Mouse (Mus musculus) neural tube, embryonic 13.5 days (tissue): ENCODE measurements around the gene Hoxc4. TPM values are rescaled to one million over a fixed set of nuclear protein-coding genes. Genes with fewer than 3 reads are reported as not detected.
A peak's percentile ranks its signal among the peaks of the same experiment; 100 is the strongest.

ENCODE experiments used
- ATAC-seq: fragments of 200-750 bp; cut with Nextera tagmentation; 2 replicates; pipeline ENCODE4 v1.8.0; 2017; ENCODE audit warnings: low read depth, mild to moderate bottlenecking, moderate TSS enrichment, moderate library complexity
- H3K27ac ChIP-seq: fragments of 300-500 bp; sonication (generic); replicated peaks from 2 replicates; pipeline ENCODE4 v1.5.1; 2015; ENCODE audit warnings: moderate library complexity, mild to moderate bottlenecking, inconsistent platforms
- H3K27me3 ChIP-seq: fragments of 300-500 bp; sonication (generic); 2 replicates; pipeline ENCODE4 v1.6.1; 2015; ENCODE audit warnings: mild to moderate bottlenecking, inconsistent platforms
- H3K36me3 ChIP-seq: fragments of 300-500 bp; sonication (generic); 2 replicates; pipeline ENCODE4 v1.6.1; 2015; ENCODE audit warnings: mild to moderate bottlenecking, inconsistent platforms
- H3K4me1 ChIP-seq: fragments of 300-500 bp; sonication (generic); replicated peaks from 2 replicates; pipeline ENCODE4 v1.6.1; 2015; ENCODE audit warnings: inconsistent platforms
- H3K4me2 ChIP-seq: fragments of 300-500 bp; sonication (generic); 2 replicates; pipeline ENCODE4 v1.6.1; 2015; ENCODE audit warnings: inconsistent platforms, mild to moderate bottlenecking, moderate library complexity
- H3K4me3 ChIP-seq: fragments of 300-500 bp; sonication (generic); 2 replicates; pipeline ENCODE4 v1.5.1; 2015; ENCODE audit warnings: mild to moderate bottlenecking, inconsistent platforms
- H3K9ac ChIP-seq: fragments of 300-500 bp; sonication (generic); 2 replicates; pipeline ENCODE4 v1.6.1; 2015; ENCODE audit warnings: moderate library complexity, mild to moderate bottlenecking, inconsistent platforms
- H3K9me3 ChIP-seq: fragments of 300-500 bp; sonication (generic); 2 replicates; pipeline ENCODE4 v1.6.1; 2016; ENCODE audit warnings: inconsistent platforms
- whole genome bisulfite sequencing: fragments of 180-500 bp; shearing (Covaris S2); methylation state at CpG from one replicate; pipeline ENCODE4 v1.1.7; 2015; 5-methylcytosine and 5-hydroxymethylcytosine counted together
- polyA plus RNA-seq: library from polyadenylated mRNA; unstranded; fragments of >200 nt; fragmentation: Nextera tagmentation; extraction: Ambion mirVana; gene quantifications from 2 replicates; pipeline ENCODE4 v1.2.1, GENCODE M21; 2015

The Hoxc4 gene
- polyA plus RNA-seq, result 40.2 and 49.9 TPM in 2 replicates

DNA sequence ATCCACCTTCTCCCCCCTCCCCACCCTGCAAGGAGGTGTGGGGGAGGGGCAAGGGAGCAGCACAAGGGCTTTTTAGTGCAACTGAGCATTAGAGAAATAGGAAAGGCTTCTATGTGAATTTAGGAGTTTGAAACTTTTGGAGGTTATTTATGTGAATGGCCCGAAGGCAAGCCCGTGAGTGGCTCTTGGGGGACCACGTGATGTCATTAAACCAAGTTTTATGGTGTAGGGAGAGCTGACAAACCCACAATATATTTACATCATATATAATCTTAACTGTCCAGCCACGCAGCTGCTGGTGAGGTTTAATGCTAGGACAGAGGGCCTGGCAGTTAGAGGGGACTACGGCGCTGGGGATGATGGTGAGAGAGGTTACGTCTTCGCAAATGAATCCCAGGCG, at the start of gene Hoxc4:
TSS of gene Hoxc4 (plus strand) at position 299 of the 400 bp plus-strand sequence.
- Histone ChIP-seq H3K36me3 (0 out of 2 replicates have a peak, but pooled peaks cover 4% of the 10 kb centered on the region), H3K4me3 (peak within 1 kb of the TSS; percentile 24), H3K9me3 (no peaks in the 10 kb centered on the region), H3K4me2 (peak within 1 kb of the TSS; percentile 91), H3K27me3 (peaks cover 6% of the 10 kb centered on the region; the same call in 1 of the 2 replicates), H3K9ac (peak within 1 kb of the TSS; percentile 82), H3K4me1 (peaks cover 100% of the 10 kb centered on the region), H3K27ac (peak within 1 kb of the TSS; percentile 96)
- no peak for ATAC-seq
- 13% methylated on average over 9 of the region's 9 CpGs for WGBS

DNA sequence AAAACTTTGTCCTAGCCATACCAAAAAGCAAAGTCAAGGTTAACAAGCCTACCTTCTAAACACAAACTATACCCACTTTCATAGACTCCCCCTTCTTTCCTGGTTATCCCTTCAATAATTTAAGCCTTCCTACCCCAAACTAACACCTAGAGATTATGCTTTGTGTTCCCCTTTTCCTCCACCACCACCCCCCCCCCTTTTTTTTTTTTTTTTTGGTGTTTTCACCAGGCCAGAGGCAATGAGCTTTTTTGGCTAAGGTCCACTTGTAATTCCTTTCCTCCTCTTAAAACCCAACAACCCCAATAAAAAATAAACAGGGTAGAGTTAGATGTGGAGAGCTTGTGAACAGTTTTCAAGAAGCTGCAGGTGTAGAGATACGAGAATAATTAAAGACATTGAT, 49.4 kb upstream of the Hoxc4 start:
- H3K4me2 ChIP-seq, result peak overlapping the region; percentile 91
- H3K4me3 ChIP-seq, result peak overlapping the region; percentile 90
- no peaks in the 10 kb centered on the region for H3K36me3 ChIP-seq
- peaks cover 80% of the 10 kb centered on the region for H3K27me3 ChIP-seq
- no peak overlapping the region for H3K27ac ChIP-seq
- H3K4me1 ChIP-seq, result peaks cover 39% of the 10 kb centered on the region
- H3K9me3 ChIP-seq, result no peaks in the 10 kb centered on the region
- peak overlapping the region; percentile 100 for H3K9ac ChIP-seq
- no peak for ATAC-seq
- 31% methylated on average over 1 of the region's 1 CpGs for WGBS

DNA sequence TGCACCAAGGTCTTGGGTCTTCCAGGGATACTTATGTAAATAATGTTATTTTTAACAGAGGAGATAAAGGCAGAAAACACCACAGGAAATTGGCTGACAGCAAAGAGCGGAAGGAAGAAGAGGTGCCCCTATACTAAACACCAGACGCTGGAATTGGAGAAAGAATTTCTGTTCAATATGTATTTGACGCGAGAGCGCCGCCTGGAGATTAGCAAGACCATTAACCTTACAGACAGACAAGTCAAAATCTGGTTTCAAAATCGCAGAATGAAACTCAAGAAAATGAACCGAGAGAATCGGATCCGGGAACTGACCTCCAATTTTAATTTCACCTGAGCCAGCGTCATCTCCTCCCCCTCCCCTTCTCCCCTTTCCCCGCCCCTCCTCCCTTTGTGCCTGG, 48.0 kb upstream of the Hoxc4 start:
- peak overlapping the region; percentile 99 for H3K27ac ChIP-seq
- H3K9ac ChIP-seq, result peak overlapping the region; percentile 100
- no peaks in the 10 kb centered on the region for H3K36me3 ChIP-seq
- ATAC-seq, result no peak
- H3K4me2 ChIP-seq, result peak overlapping the region; percentile 91
- H3K27me3 ChIP-seq, result peaks cover 66% of the 10 kb centered on the region
- WGBS, result 1% methylated on average over 12 of the region's 12 CpGs
- peaks cover 45% of the 10 kb centered on the region for H3K4me1 ChIP-seq
- H3K9me3 ChIP-seq, result no peaks in the 10 kb centered on the region
- peak overlapping the region; percentile 90 for H3K4me3 ChIP-seq

DNA sequence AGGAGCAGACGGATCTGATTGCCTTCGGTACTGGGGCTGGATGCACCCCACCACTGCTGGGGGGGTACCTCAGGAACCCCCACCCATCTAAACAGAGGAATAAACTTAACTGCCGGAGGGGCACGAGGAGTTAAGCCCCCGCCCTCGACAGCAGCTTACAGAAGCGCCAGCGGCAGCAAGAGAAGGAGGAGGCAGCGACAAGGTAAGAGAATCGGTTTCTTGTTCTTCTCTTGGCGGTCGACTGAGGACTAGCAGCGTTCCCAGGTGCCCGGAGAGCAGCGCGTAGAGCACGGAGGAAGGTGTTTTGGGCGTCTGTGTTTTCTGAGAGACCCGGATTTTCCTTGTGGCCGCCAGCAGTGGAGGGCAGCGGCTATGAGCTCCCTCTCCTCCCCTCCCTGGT, 46.5 kb upstream of the Hoxc4 start:
- peaks cover 39% of the 10 kb centered on the region for H3K4me1 ChIP-seq
- H3K4me3 ChIP-seq, result peak overlapping the region; percentile 90
- H3K36me3 ChIP-seq, result no peaks in the 10 kb centered on the region
- peak overlapping the region; percentile 100 for H3K9ac ChIP-seq
- H3K9me3 ChIP-seq, result no peaks in the 10 kb centered on the region
- H3K4me2 ChIP-seq, result peak overlapping the region; percentile 91
- WGBS, result under 1% methylated on average over 21 of the region's 21 CpGs
- peak overlapping the region; percentile 99 for H3K27ac ChIP-seq
- H3K27me3 ChIP-seq, result peaks cover 51% of the 10 kb centered on the region
- ATAC-seq, result no peak

DNA sequence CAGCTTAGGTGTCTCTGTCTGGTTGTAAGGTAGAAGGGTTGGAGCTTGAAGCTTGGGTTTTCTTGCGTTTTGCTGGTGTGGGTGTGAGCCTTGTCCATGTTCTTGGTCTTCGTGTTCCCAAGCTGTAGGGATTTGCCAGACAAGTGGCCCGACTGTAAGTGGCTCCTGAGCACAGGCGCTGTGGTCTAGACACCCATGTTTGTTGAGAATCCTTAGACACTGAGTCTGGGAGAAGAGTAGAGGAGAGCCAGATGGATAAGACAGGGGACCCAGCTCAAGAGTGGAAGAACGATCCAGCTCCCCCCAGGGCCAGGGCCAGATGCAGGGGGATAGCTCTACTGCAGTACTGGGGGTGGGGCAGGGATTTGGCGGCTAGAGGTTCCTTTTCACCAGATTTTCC, 46.0 kb upstream of the Hoxc4 start:
- H3K27me3 ChIP-seq, result peaks cover 50% of the 10 kb centered on the region
- H3K9me3 ChIP-seq, result no peaks in the 10 kb centered on the region
- H3K4me3 ChIP-seq, result peak overlapping the region; percentile 90
- 1% methylated on average over 6 of the region's 6 CpGs for WGBS
- peak overlapping the region; percentile 99 for H3K27ac ChIP-seq
- ATAC-seq, result no peak
- peaks cover 41% of the 10 kb centered on the region for H3K4me1 ChIP-seq
- peak overlapping the region; percentile 100 for H3K9ac ChIP-seq
- H3K4me2 ChIP-seq, result peak overlapping the region; percentile 91
- no peaks in the 10 kb centered on the region for H3K36me3 ChIP-seq

DNA sequence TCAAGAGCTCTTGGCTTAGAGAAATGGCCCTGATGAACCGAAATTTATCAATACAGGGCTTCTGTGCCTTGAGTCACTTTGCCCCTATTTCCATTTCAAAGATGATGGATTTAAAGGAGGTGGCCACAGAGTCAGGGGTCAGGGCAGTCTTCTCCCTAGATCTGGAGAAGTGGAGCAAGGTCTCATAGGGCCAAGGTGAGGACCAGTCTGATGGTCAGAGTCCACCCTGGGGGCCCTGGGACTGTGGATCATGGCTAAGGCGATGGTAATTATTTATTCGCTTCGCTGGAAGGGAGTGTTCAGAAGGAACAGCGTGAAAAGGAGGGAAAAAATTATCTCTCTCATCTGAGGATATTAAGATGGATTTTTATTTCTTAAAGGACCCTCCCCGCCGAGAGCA, 43.7 kb upstream of the Hoxc4 start:
- Histone ChIP-seq H3K9me3 (no peaks in the 10 kb centered on the region), H3K4me3 (peak overlapping the region; percentile 90), H3K36me3 (no peaks in the 10 kb centered on the region), H3K4me2 (peak overlapping the region; percentile 91), H3K27ac (peak overlapping the region; percentile 99), H3K9ac (peak overlapping the region; percentile 100), H3K27me3 (peaks cover 44% of the 10 kb centered on the region), H3K4me1 (peaks cover 60% of the 10 kb centered on the region)
- ATAC-seq, result no peak
- WGBS, result under 1% methylated on average over 7 of the region's 7 CpGs

DNA sequence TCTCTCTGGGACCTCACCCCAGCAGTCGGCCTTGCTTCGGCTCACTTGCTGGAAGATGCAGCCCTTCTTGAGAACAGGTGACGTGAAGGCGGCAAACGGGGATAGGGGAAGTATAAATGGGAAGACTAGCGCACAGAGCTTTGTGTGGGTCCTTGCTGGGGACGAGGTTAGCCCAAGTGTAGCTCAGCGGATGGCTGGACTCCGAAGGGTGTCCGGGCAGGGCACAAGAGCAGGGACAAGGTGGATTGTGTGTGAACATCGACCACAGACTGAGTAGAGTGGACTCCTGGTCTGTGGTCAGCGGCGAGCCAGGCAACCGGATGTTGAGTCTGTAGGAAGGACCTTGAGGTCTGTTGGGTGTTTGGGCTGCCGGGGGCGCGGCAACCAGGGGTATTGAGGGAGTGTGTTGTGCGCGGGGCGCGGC, 43.0 kb upstream of the Hoxc4 start:
- Histone ChIP-seq H3K27ac (peak overlapping the region; percentile 99), H3K9ac (peak overlapping the region; percentile 100), H3K4me2 (peak overlapping the region; percentile 91), H3K36me3 (no peaks in the 10 kb centered on the region), H3K4me1 (peaks cover 55% of the 10 kb centered on the region), H3K27me3 (peaks cover 39% of the 10 kb centered on the region), H3K4me3 (peak overlapping the region; percentile 90), H3K9me3 (no peaks in the 10 kb centered on the region)
- under 1% methylated on average over 21 of the region's 21 CpGs for WGBS
- ATAC-seq, result no peak

DNA sequence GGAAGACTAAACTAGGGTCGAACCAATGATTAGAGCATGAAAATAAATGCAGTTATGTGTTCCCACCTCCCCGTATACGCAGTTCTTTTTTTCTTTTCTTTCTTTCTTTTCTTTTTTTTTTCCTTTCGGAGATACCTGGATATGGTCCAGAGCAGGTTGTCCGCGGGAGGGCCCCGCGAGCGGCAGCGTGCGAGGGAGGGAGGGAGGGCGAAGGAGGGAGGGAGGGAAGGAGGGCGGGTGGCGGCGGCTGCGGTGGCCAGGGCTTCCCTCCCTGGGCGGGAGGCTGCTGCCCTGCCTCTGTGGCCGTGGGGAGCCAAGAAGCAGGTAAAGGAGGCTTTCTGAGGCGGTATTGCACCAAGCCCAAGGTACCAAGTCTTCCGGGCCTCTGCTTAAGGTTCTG, 42.6 kb upstream of the Hoxc4 start, which contains the start of gene Hoxc9:
TSS of gene Hoxc9 (plus strand) at position 269 of the 400 bp plus-strand sequence.
- Histone ChIP-seq H3K4me1 (peaks cover 51% of the 10 kb centered on the region), H3K27me3 (peaks cover 35% of the 10 kb centered on the region), H3K4me3 (peak within 1 kb of the TSS; percentile 90), H3K4me2 (peak within 1 kb of the TSS; percentile 91), H3K9me3 (no peaks in the 10 kb centered on the region), H3K9ac (peak within 1 kb of the TSS; percentile 100), H3K27ac (peak within 1 kb of the TSS; percentile 99), H3K36me3 (no peaks in the 10 kb centered on the region)
- no peak for ATAC-seq
- WGBS, result 2% methylated on average over 7 of the region's 20 CpGs

DNA sequence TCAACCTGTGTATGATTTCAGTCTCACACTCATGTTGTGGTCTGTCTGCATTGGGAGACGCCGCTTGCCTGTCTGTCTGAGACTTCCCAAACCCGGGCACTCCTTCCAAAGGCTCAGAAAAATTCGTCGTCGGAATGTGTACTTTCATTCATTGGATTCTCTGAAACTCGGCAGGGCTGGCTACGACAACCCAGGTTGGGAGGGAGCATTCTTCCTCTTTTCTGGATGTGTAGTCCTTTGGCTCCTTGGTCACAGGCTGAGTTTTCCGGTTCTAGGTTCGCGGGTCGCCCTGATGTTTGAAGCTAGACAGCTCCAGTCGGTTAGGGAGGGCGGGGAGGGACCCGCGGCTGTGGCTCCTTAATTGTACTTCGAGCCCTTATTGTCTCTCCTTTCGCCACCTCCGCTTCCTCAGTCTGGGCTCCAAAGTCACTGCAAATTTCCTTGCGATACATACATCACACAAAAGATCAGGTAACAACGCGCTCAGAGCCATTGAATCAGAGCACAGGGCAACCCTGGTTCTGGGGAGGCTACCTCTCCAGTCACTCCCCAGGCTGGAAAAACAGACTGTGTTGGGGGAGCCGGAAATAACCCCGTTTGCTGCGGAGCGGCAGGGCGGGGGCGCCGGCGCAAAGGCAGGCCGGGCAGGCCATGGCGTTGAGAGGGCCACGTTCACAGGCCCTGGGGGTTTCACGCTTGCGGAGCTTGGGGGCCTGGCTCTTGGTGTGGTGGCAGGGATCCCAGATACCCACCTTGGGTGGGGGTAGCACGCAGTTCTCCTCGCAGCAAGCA, 41.9 kb upstream of the Hoxc4 start:
- ATAC-seq, result no peak
- Histone ChIP-seq H3K27me3 (peaks cover 31% of the 10 kb centered on the region), H3K4me2 (peak overlapping the region; percentile 91), H3K27ac (peak overlapping the region; percentile 99), H3K9me3 (no peaks in the 10 kb centered on the region), H3K4me1 (peaks cover 47% of the 10 kb centered on the region), H3K4me3 (peak overlapping the region; percentile 90), H3K9ac (peak overlapping the region; percentile 100), H3K36me3 (no peaks in the 10 kb centered on the region)
- WGBS, result under 1% methylated on average over 37 of the region's 37 CpGs

DNA sequence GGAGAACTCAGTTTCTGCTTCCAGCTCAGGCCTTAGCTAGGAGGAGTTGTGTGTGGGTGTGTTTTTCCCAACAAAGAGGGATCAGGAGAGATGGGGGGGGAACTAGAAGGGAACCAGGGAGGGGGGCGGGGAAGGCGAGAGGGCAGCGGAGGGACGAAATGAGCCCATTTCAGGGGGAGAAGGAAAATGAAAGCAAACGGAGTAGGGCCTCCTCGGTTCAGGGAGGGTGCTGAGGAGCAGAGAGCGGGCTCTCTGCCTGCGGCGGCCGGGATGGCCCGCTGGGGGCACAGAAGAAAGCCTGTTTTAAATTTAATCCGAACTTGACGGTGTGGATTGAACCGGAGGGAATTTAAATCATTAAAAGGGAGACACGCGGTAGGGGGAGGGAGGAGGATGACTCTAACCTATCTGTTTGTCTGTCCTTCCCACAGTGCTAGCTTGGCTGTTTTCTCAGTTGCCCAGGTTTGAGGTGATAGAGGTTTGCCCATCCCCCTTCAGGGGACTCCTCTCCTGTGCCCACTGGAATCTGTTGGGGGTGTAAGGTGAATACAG, 41.2 kb upstream of the Hoxc4 start:
- H3K27me3 ChIP-seq, result peaks cover 31% of the 10 kb centered on the region
- no peaks in the 10 kb centered on the region for H3K36me3 ChIP-seq
- H3K27ac ChIP-seq, result peak overlapping the region; percentile 99
- 2% methylated on average over 16 of the region's 16 CpGs for WGBS
- H3K9ac ChIP-seq, result peak overlapping the region; percentile 100
- peak overlapping the region; percentile 91 for H3K4me2 ChIP-seq
- H3K9me3 ChIP-seq, result no peaks in the 10 kb centered on the region
- H3K4me1 ChIP-seq, result peaks cover 51% of the 10 kb centered on the region
- H3K4me3 ChIP-seq, result peak overlapping the region; percentile 90
- 0 out of 2 replicates have a peak, but pooled peaks have one; percentile 14 for ATAC-seq

DNA sequence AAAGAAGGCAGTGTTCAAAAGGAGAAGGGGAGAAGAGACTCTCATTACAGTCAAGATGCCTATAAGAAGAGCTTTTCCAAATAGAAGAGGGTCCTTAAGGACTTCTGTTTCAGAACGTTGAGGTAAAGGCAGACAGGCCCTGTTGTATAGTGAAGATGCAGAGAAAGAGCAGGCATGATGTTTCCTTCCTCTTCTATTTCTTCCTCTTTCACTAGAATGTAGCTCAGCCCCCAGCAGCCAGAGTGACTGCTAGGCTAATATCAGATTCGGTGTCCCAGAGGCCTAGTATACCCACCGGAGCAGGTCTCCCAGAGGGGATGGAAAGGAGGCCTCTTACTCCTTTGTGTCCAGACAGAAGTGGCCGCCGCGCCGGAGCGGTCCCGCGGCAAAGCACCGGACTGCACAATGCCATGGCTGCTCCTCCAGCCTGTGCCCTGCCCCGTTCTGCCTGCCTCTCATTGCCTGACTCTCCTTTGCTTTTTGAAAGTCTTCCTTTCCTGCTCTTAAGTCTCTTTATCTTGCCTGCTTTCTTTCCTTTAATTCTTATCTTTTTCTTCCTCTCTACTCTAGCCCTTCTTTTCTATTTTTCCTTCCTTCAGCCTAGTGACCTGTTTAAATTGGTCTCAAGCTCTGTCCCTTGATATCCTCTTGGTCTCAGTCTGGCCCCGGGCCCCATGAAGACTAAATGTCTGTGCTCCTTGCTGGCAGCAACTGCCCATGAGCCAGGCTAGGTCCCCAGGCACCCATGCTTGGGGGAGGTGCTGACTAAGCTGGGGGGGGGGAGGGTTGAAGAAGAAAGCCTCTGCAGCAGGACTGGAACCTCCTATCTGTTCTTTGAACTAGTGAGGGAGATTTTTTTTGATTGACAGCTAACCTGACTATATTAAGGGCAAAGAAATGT, 39.9 kb upstream of the Hoxc4 start:
- WGBS, result under 1% methylated on average over 13 of the region's 13 CpGs
- peak overlapping the region; percentile 90 for H3K4me3 ChIP-seq
- H3K4me2 ChIP-seq, result peak overlapping the region; percentile 91
- H3K9me3 ChIP-seq, result no peaks in the 10 kb centered on the region
- peak overlapping the region; percentile 99 for H3K27ac ChIP-seq
- peaks cover 55% of the 10 kb centered on the region for H3K4me1 ChIP-seq
- H3K9ac ChIP-seq, result peak overlapping the region; percentile 100
- H3K27me3 ChIP-seq, result peaks cover 21% of the 10 kb centered on the region
- ATAC-seq, result no peak
- H3K36me3 ChIP-seq, result no peaks in the 10 kb centered on the region
